Mouse (Mus musculus) small intestine, adult 2 months (tissue): ENCODE data around the gene Tor1b. TPM values are rescaled to one million over a fixed set of nuclear protein-coding genes. Genes with fewer than 3 reads are reported as not detected.
"Not testable (repeated sequence)": the region's sequence is repeated elsewhere in the genome, so short reads cannot be mapped to it uniquely, and the experiment has no call there.

Experiments
- H3K27ac ChIP-seq: fragments of 200-500 bp; 2 replicates; pipeline ENCODE4 v1.5.1; 2012; ENCODE audit warnings: low read depth, low read length, control low read depth, inconsistent platforms; ENCODE audit not compliant: insufficient read depth
- H3K27me3 ChIP-seq: fragments of 200-500 bp; 2 replicates; pipeline ENCODE4 v1.6.1; 2012; ENCODE audit warnings: mild to moderate bottlenecking, moderate library complexity, low read length, inconsistent platforms; ENCODE audit not compliant: control insufficient read depth, insufficient read depth
- H3K36me3 ChIP-seq: fragments of 200-500 bp; 2 replicates; pipeline ENCODE4 v1.6.1; 2012; ENCODE audit warnings: mild to moderate bottlenecking, low read length, control low read depth, inconsistent platforms; ENCODE audit not compliant: control insufficient read depth, insufficient read depth
- H3K4me1 ChIP-seq: fragments of 200-500 bp; 2 replicates; pipeline ENCODE4 v1.6.1; 2012; ENCODE audit warnings: low read length, inconsistent platforms, mixed read lengths; ENCODE audit not compliant: control insufficient read depth, insufficient read depth, insufficient read length
- H3K4me3 ChIP-seq: fragments of 200-500 bp; 2 replicates; pipeline ENCODE4 v1.5.1; 2012; ENCODE audit warnings: low read depth, mild to moderate bottlenecking, control low read depth, inconsistent platforms, low read length, moderate library complexity
- CTCF ChIP-seq: fragments of 200-500 bp; IDR thresholded peaks from 2 replicates; pipeline ENCODE4 v1.5.1; 2012; ENCODE audit warnings: low read depth, mild to moderate bottlenecking, control low read depth, inconsistent platforms, low read length, moderate library complexity, mixed read lengths; ENCODE audit not compliant: insufficient replicate concordance, insufficient read length; ENCODE audit errors: extremely low read depth
- POLR2A ChIP-seq: fragments of 200-500 bp; IDR thresholded peaks from 2 replicates; pipeline ENCODE4 v1.6.1; 2012; ENCODE audit warnings: low read depth, mild to moderate bottlenecking, control low read depth, inconsistent platforms, low read length, moderate library complexity
- WGBS: fragments of 180-500 bp; shearing (Covaris S2); methylation state at CpG from one replicate; pipeline ENCODE4 v1.1.7; 2018; 5-methylcytosine and 5-hydroxymethylcytosine counted together
- polyA plus RNA-seq: library from polyadenylated mRNA; depleted of rRNA; stranded (reverse); fragments of >200 nt; gene quantifications from 2 replicates; pipeline ENCODE4 v1.2.3, GENCODE M21; 2012

The Tor1b gene
- polyA plus RNA-seq, 1 experiment = 8.0 TPM

- 73% methylated on average over 3 of the region's 3 CpGs for WGBS
These were observed 37.9 kb upstream of the Tor1b start for GRCm38 (mm10) chr2:30914836-30915235.

DNA sequence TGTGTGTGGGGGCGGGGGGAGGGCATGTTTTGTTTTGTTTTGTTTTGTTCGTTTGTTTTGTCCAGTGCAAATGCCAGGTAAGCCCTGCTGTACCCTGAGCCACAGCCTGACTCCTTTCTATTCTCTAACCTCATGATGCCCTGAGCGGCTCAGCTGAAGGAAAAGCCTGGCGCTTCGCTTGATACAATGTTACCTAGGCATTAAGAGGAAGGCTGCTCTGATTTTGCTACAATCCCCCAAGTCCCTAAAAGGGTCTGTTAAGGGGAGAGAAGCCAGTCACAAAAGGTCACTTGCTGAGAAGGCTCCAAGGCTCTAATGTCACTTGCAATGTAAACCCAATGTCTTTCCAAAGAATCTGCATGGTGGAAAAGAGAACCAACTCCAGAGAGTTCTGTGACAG is 37.4 kb upstream of the Tor1b start:
- H3K4me3 ChIP-seq = no peak overlapping the region
- 86% methylated on average over 5 of the region's 5 CpGs for WGBS
- no peaks in the 10 kb centered on the region; the same call in 1 of the 2 replicates for H3K27me3 ChIP-seq
- TF ChIP-seq POLR2A (no peak), CTCF (no peak)
- H3K27ac ChIP-seq = no peak overlapping the region
- peaks cover 23% of the 10 kb centered on the region for H3K4me1 ChIP-seq
- no peaks in the 10 kb centered on the region for H3K36me3 ChIP-seq

More at GRCm38 (mm10) chr2:30914836-30915235, 37.9 kb upstream of the Tor1b start:
- no peaks in the 10 kb centered on the region; the same call in 1 of the 2 replicates for H3K27me3 ChIP-seq
- no peaks in the 10 kb centered on the region for H3K36me3 ChIP-seq
- TF ChIP-seq POLR2A = no peak
- TF ChIP-seq CTCF = no peak
- H3K4me3 ChIP-seq = no peak overlapping the region
- H3K4me1 ChIP-seq = peaks cover 22% of the 10 kb centered on the region
- no peak overlapping the region for H3K27ac ChIP-seq

DNA sequence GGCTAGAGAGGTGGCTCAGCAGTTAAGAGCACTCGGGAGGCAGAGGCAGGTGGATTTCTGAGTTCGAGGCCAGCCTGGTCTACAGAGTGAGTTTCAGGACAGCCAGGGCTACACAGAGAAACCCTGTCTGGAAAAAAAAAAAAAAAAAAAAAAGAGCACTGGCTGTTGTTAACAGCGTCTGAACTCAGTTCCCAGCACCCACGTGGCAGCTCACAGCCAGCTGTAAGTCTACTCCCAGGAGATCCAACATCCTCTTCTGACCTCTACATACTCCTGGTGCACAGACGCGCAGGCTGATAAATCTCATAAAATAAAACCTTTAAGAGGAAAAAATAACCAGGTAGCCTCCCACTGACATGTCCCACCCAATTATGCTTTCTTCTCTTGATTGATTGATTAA is 36.8 kb upstream of the Tor1b start:
- not testable (repeated sequence) for H3K27me3 ChIP-seq, H3K36me3 ChIP-seq, H3K4me3 ChIP-seq, H3K27ac ChIP-seq
- H3K4me1 ChIP-seq = peaks cover 23% of the 10 kb centered on the region
- WGBS = 68% methylated on average over 6 of the region's 6 CpGs

DNA sequence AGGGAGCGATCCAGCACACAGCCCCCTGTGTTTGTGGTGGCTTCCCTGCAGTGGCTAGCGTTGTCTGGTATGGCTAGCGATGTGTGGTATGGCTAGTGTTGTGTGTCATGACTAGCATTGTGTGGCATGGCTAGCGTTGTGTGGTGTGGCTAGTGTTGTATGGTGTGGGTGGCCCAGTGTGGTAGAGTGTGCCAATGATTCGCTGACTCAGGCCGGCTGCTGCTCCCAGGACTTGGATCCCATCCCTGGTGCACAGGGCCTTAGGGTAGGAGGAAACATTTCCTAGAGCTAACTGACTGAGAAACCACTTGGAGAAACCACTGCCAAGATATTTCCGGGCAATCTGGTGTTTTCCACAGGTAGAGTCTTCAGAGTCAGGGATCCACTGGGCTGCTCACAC is 35.1 kb upstream of the Tor1b start:
- Histone ChIP-seq H3K36me3 (no peaks in the 10 kb centered on the region), H3K27ac (no peak overlapping the region), H3K4me3 (no peak overlapping the region), H3K27me3 (no peaks in the 10 kb centered on the region; the same call in 1 of the 2 replicates), H3K4me1 (peaks cover 22% of the 10 kb centered on the region)
- WGBS = 84% methylated on average over 7 of the region's 7 CpGs
- TF ChIP-seq CTCF (no peak), POLR2A (no peak)

GRCm38 (mm10) chr2:30918126-30918525 is 34.6 kb upstream of the Tor1b start:
- no peaks in the 10 kb centered on the region for H3K36me3 ChIP-seq
- H3K4me1 ChIP-seq = peaks cover 17% of the 10 kb centered on the region
- H3K4me3 ChIP-seq = no peak overlapping the region
- TF ChIP-seq CTCF (no peak), POLR2A (no peak)
- H3K27ac ChIP-seq = no peak overlapping the region
- H3K27me3 ChIP-seq = no peaks in the 10 kb centered on the region; the same call in 1 of the 2 replicates
- WGBS = 63% methylated on average over 6 of the region's 6 CpGs

GRCm38 (mm10) chr2:30918780-30919329 is 33.9 kb upstream of the Tor1b start:
- no peak overlapping the region for H3K4me3 ChIP-seq
- H3K4me1 ChIP-seq = peaks cover 10% of the 10 kb centered on the region
- TF ChIP-seq CTCF (no peak), POLR2A (no peak)
- no peaks in the 10 kb centered on the region for H3K36me3 ChIP-seq
- no peak overlapping the region for H3K27ac ChIP-seq
- 30% methylated on average over 8 of the region's 8 CpGs for WGBS
- no peaks in the 10 kb centered on the region; the same call in 1 of the 2 replicates for H3K27me3 ChIP-seq

GRCm38 (mm10) chr2:30920216-30920615 is 32.5 kb upstream of the Tor1b start:
- Histone ChIP-seq H3K4me1 (peaks cover 6% of the 10 kb centered on the region), H3K27me3 (no peaks in the 10 kb centered on the region; the same call in 1 of the 2 replicates), H3K4me3 (no peak overlapping the region), H3K27ac (no peak overlapping the region), H3K36me3 (no peaks in the 10 kb centered on the region)
- TF ChIP-seq CTCF (no peak), POLR2A (no peak)
- 16% methylated on average over 7 of the region's 7 CpGs for WGBS

- 56% methylated on average over 3 of the region's 3 CpGs for WGBS
- Histone ChIP-seq H3K4me3 (no peak overlapping the region), H3K4me1 (peaks cover 9% of the 10 kb centered on the region), H3K36me3 (no peaks in the 10 kb centered on the region), H3K27ac (no peak overlapping the region), H3K27me3 (no peaks in the 10 kb centered on the region)
- TF ChIP-seq CTCF (no peak), POLR2A (no peak)
These were observed 29.7 kb upstream of the Tor1b start for GRCm38 (mm10) chr2:30923099-30923498.
